Mouse (Mus musculus): ENCODE measurements around the gene Cask. TPM values are rescaled to one million over a fixed set of nuclear protein-coding genes. Genes with fewer than 3 reads are reported as not detected.

Cask gene
- polyA plus RNA-seq, 1 experiment from 2014 or later: 21.6 TPM

GRCm38 (mm10) chrX:13599373-13599772 is 251.8 kb downstream of the Cask start:
- Histone ChIP-seq H3K4me2 (ENCODE audit: low read depth, low read length) (no peak overlapping the region), H3K4me1 (ENCODE audit: control insufficient read depth, insufficient read depth, low read length) (no peaks in the 10 kb centered on the region), H3K27ac (replicated peaks; ENCODE audit: low read depth, low read length) (no peak overlapping the region), H3K36me3 (replicated peaks; ENCODE audit: control insufficient read depth, insufficient read depth, low read depth, low read length) (no peaks in the 10 kb centered on the region), H3K9ac (replicated peaks; ENCODE audit: low read length) (no peak overlapping the region), H3K4me3 (ENCODE audit: low read depth, low read length) (no peak overlapping the region), H3K9me3 (replicated peaks; ENCODE audit: control insufficient read depth, low read length) (no peaks in the 10 kb centered on the region), H3K27me3 (ENCODE audit: control insufficient read depth, insufficient read depth, low read length) (no peaks in the 10 kb centered on the region; the same call in 1 of the 2 replicates)
- DNase-seq (ENCODE audit: low spot score) (no peak), ATAC-seq (replicated peaks; ENCODE audit: insufficient number of reproducible peaks, low FRiP score, low TSS enrichment, low read depth) (no peak)
- WGBS: 78% methylated on average over 2 of the region's 2 CpGs

GRCm38 (mm10) chrX:13577647-13578046 is 273.5 kb downstream of the Cask start:
- Histone ChIP-seq H3K4me1 (ENCODE audit: control insufficient read depth, insufficient read depth, low read length) (no peaks in the 10 kb centered on the region), H3K9me3 (replicated peaks; ENCODE audit: control insufficient read depth, low read length) (no peaks in the 10 kb centered on the region), H3K27ac (replicated peaks; ENCODE audit: low read depth, low read length) (no peak overlapping the region), H3K36me3 (replicated peaks; ENCODE audit: control insufficient read depth, insufficient read depth, low read depth, low read length) (no peaks in the 10 kb centered on the region), H3K9ac (replicated peaks; ENCODE audit: low read length) (no peak overlapping the region), H3K4me2 (ENCODE audit: low read depth, low read length) (no peak overlapping the region), H3K4me3 (ENCODE audit: low read depth, low read length) (no peak overlapping the region), H3K27me3 (ENCODE audit: control insufficient read depth, insufficient read depth, low read length) (no peaks in the 10 kb centered on the region)
- DNase-seq (ENCODE audit: low spot score) (no peak), ATAC-seq (replicated peaks; ENCODE audit: insufficient number of reproducible peaks, low FRiP score, low TSS enrichment, low read depth) (no peak)
- 90% methylated on average over 3 of the region's 3 CpGs for WGBS

- Histone ChIP-seq H3K27ac (replicated peaks; ENCODE audit: low read depth, low read length) (no peak overlapping the region), H3K4me3 (ENCODE audit: low read depth, low read length) (no peak overlapping the region), H3K27me3 (ENCODE audit: control insufficient read depth, insufficient read depth, low read length) (no peaks in the 10 kb centered on the region), H3K4me1 (ENCODE audit: control insufficient read depth, insufficient read depth, low read length) (no peaks in the 10 kb centered on the region), H3K4me2 (ENCODE audit: low read depth, low read length) (no peak overlapping the region), H3K36me3 (replicated peaks; ENCODE audit: control insufficient read depth, insufficient read depth, low read depth, low read length) (no peaks in the 10 kb centered on the region), H3K9ac (replicated peaks; ENCODE audit: low read length) (no peak overlapping the region), H3K9me3 (replicated peaks; ENCODE audit: control insufficient read depth, low read length) (no peaks in the 10 kb centered on the region)
- 71% methylated on average over 2 of the region's 2 CpGs for WGBS
- ATAC-seq (replicated peaks; ENCODE audit: insufficient number of reproducible peaks, low FRiP score, low TSS enrichment, low read depth): no peak
- no peak for DNase-seq (ENCODE audit: low spot score)
These were observed 274.6 kb downstream of the Cask start for GRCm38 (mm10) chrX:13576606-13577005.

GRCm38 (mm10) chrX:13574872-13575271 is 276.3 kb downstream of the Cask start:
- ATAC-seq (replicated peaks; ENCODE audit: insufficient number of reproducible peaks, low FRiP score, low TSS enrichment, low read depth): no peak
- DNase-seq (ENCODE audit: low spot score): no peak

GRCm38 (mm10) chrX:13574298-13574697 is 276.9 kb downstream of the Cask start:
- no peaks in the 10 kb centered on the region for H3K9me3 ChIP-seq (replicated peaks; ENCODE audit: control insufficient read depth, low read length)
- ATAC-seq (replicated peaks; ENCODE audit: insufficient number of reproducible peaks, low FRiP score, low TSS enrichment, low read depth) (no peak), DNase-seq (ENCODE audit: low spot score) (no peak)
- H3K4me3 ChIP-seq (ENCODE audit: low read depth, low read length): no peak overlapping the region
- no peak overlapping the region for H3K9ac ChIP-seq (replicated peaks; ENCODE audit: low read length)
- no peaks in the 10 kb centered on the region for H3K36me3 ChIP-seq (replicated peaks; ENCODE audit: control insufficient read depth, insufficient read depth, low read depth, low read length)
- H3K4me2 ChIP-seq (ENCODE audit: low read depth, low read length): no peak overlapping the region
- no peaks in the 10 kb centered on the region for H3K4me1 ChIP-seq (ENCODE audit: control insufficient read depth, insufficient read depth, low read length)
- no peaks in the 10 kb centered on the region for H3K27me3 ChIP-seq (ENCODE audit: control insufficient read depth, insufficient read depth, low read length)
- WGBS: 81% methylated on average over 2 of the region's 2 CpGs
- no peak overlapping the region for H3K27ac ChIP-seq (replicated peaks; ENCODE audit: low read depth, low read length)

More at GRCm38 (mm10) chrX:13574872-13575271, 276.3 kb downstream of the Cask start:
- no peak overlapping the region for H3K4me2 ChIP-seq (ENCODE audit: low read depth, low read length)
- no peaks in the 10 kb centered on the region for H3K36me3 ChIP-seq (replicated peaks; ENCODE audit: control insufficient read depth, insufficient read depth, low read depth, low read length)
- H3K9me3 ChIP-seq (replicated peaks; ENCODE audit: control insufficient read depth, low read length): no peaks in the 10 kb centered on the region
- 86% methylated on average over 3 of the region's 3 CpGs for WGBS
- no peak overlapping the region for H3K27ac ChIP-seq (replicated peaks; ENCODE audit: low read depth, low read length)
- H3K4me1 ChIP-seq (ENCODE audit: control insufficient read depth, insufficient read depth, low read length): no peaks in the 10 kb centered on the region
- H3K27me3 ChIP-seq (ENCODE audit: control insufficient read depth, insufficient read depth, low read length): no peaks in the 10 kb centered on the region
- H3K4me3 ChIP-seq (ENCODE audit: low read depth, low read length): no peak overlapping the region
- H3K9ac ChIP-seq (replicated peaks; ENCODE audit: low read length): no peak overlapping the region

GRCm38 (mm10) chrX:13554504-13554903 is 296.7 kb downstream of the Cask start:
- Histone ChIP-seq H3K9ac (replicated peaks; ENCODE audit: low read length) (no peak overlapping the region), H3K4me3 (ENCODE audit: low read depth, low read length) (no peak overlapping the region), H3K4me1 (ENCODE audit: control insufficient read depth, insufficient read depth, low read length) (no peaks in the 10 kb centered on the region), H3K27ac (replicated peaks; ENCODE audit: low read depth, low read length) (no peak overlapping the region), H3K9me3 (replicated peaks; ENCODE audit: control insufficient read depth, low read length) (no peaks in the 10 kb centered on the region), H3K27me3 (ENCODE audit: control insufficient read depth, insufficient read depth, low read length) (no peaks in the 10 kb centered on the region), H3K4me2 (ENCODE audit: low read depth, low read length) (no peak overlapping the region), H3K36me3 (replicated peaks; ENCODE audit: control insufficient read depth, insufficient read depth, low read depth, low read length) (no peaks in the 10 kb centered on the region)
- DNase-seq (ENCODE audit: low spot score) (no peak), ATAC-seq (replicated peaks; ENCODE audit: insufficient number of reproducible peaks, low FRiP score, low TSS enrichment, low read depth) (no peak)
- WGBS: 75% methylated on average over 3 of the region's 3 CpGs

- Histone ChIP-seq H3K36me3 (replicated peaks; ENCODE audit: control insufficient read depth, insufficient read depth, low read depth, low read length) (no peaks in the 10 kb centered on the region), H3K4me3 (ENCODE audit: low read depth, low read length) (no peak overlapping the region), H3K4me2 (ENCODE audit: low read depth, low read length) (no peak overlapping the region), H3K9ac (replicated peaks; ENCODE audit: low read length) (no peak overlapping the region), H3K27me3 (ENCODE audit: control insufficient read depth, insufficient read depth, low read length) (no peaks in the 10 kb centered on the region), H3K27ac (replicated peaks; ENCODE audit: low read depth, low read length) (no peak overlapping the region), H3K4me1 (ENCODE audit: control insufficient read depth, insufficient read depth, low read length) (no peaks in the 10 kb centered on the region), H3K9me3 (replicated peaks; ENCODE audit: control insufficient read depth, low read length) (no peaks in the 10 kb centered on the region)
- WGBS: 70% methylated on average over 2 of the region's 2 CpGs
- no peak for DNase-seq (ENCODE audit: low spot score)
- ATAC-seq (replicated peaks; ENCODE audit: insufficient number of reproducible peaks, low FRiP score, low TSS enrichment, low read depth): no peak
These were observed 298.9 kb downstream of the Cask start for GRCm38 (mm10) chrX:13552288-13552687.

GRCm38 (mm10) chrX:13551566-13551965 is 299.6 kb downstream of the Cask start:
- Histone ChIP-seq H3K4me3 (ENCODE audit: low read depth, low read length) (no peak overlapping the region), H3K36me3 (replicated peaks; ENCODE audit: control insufficient read depth, insufficient read depth, low read depth, low read length) (no peaks in the 10 kb centered on the region), H3K4me2 (ENCODE audit: low read depth, low read length) (no peak overlapping the region), H3K9me3 (replicated peaks; ENCODE audit: control insufficient read depth, low read length) (no peaks in the 10 kb centered on the region), H3K9ac (replicated peaks; ENCODE audit: low read length) (no peak overlapping the region), H3K27ac (replicated peaks; ENCODE audit: low read depth, low read length) (no peak overlapping the region), H3K4me1 (ENCODE audit: control insufficient read depth, insufficient read depth, low read length) (no peaks in the 10 kb centered on the region), H3K27me3 (ENCODE audit: control insufficient read depth, insufficient read depth, low read length) (no peaks in the 10 kb centered on the region)
- no peak for ATAC-seq (replicated peaks; ENCODE audit: insufficient number of reproducible peaks, low FRiP score, low TSS enrichment, low read depth)
- 90% methylated on average over 4 of the region's 4 CpGs for WGBS
- DNase-seq (ENCODE audit: low spot score): no peak

Measured in embryonic facial prominence, embryonic 11.5 days (tissue).